Comparison of ENCODE assay signal across 20 mouse cellular contexts in genomic region chr19:59404082-59404481, GRCm38 (mm10). TPM values are rescaled to one million over a fixed set of nuclear protein-coding genes. Genes with fewer than 3 reads are reported as not detected.
"Had no signal": no experiment of that assay in that cellular context is flagged by ENCODE, and none has a peak within 500 bp of the region (broad histone marks: within the 10 kb centered on the region; RNA-seq: fewer than 3 reads in every experiment).

No protein-coding gene starts in this region.

- H3K36me3 ChIP-seq: neural tube, embryonic 13.5 days; neural tube, embryonic 15.5 days; stomach, embryonic 15.5 days had no signal

- H3K9ac ChIP-seq: neural tube, embryonic 13.5 days; neural tube, embryonic 15.5 days; stomach, embryonic 15.5 days had no signal

- H3K9me3 ChIP-seq: neural tube, embryonic 13.5 days; neural tube, embryonic 15.5 days; stomach, embryonic 15.5 days had no signal

- H3K4me3 ChIP-seq: neural tube, embryonic 13.5 days; neural tube, embryonic 15.5 days; stomach, embryonic 15.5 days had no signal

- DNase-seq: retina, postnatal 1 day; right cerebral cortex, adult 18-20 months; right cerebral cortex, postnatal 14 days; right cerebral cortex, postnatal 25 days; right cerebral cortex, postnatal 4 days; spleen, adult 18-20 months; thymus, adult 18-20 months; thymus, adult 2 months; thymus, postnatal 14 days; thymus, postnatal 25 days; thymus, postnatal 36 days; thymus, postnatal 4 days had no signal

- H3K4me2 ChIP-seq: neural tube, embryonic 13.5 days; neural tube, embryonic 15.5 days; stomach, embryonic 15.5 days had no signal

- H3K27me3 ChIP-seq: stomach, embryonic 15.5 days had no signal

- H3K27ac ChIP-seq: neural tube, embryonic 13.5 days; neural tube, embryonic 15.5 days; stomach, embryonic 15.5 days; stomach, postnatal 0 days had no signal

RNA-seq across cellular contexts. Expression of gene Emx2, which starts 54.1 kb away (rescaled TPM):
- total RNA-seq: neutrophil, adult 5-6 weeks had no signal
- polyA plus RNA-seq: neural tube, embryonic 13.5 days; neural tube, embryonic 14.5 days; small intestine, adult 2 months; spleen, adult 2 months; thymus, adult 2 months had no signal
